ENCODE assay signal across 22 mouse cellular contexts in the genomic region with DNA sequence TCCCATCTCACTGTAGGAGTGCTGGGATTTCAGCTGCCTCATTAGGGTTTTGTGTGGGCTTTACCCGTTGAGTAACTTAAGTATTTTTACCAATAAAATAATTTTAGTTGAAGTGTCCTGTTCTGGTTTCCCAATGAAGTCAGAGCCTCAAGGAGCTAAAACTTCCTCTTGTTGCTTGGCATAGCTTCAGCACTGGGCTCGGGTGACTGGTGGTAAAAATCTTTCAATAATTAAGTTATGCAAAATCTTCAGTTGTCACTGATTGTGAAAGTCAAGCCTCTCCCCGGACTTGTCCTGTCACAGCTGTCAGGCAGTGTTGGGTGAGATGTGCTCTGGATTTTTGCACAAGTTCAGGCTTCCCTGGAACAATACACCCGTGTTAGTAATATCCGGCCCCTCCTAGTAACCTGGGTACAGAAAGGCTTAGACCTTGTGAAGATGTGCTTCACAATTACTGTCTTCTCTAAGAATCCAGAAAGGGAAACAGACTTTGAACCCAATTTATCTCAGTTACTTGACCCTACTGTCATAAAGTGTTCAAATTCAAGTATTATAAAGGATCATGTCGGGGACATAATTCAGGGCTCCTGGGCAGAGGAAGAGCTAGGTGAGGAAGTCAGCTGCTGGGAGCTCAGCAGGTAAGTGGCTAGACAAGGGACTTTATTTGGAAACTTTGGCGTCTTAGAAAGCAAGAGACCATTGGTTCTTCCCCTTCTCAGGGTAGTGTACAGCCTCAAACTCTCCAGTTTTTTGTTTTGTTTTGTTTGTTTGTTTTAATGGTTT. TPM values are rescaled to one million over a fixed set of nuclear protein-coding genes. Genes with fewer than 3 reads are reported as not detected.
DNase-seq lines count a peak whose midpoint lies in the region; ATAC-seq and TF ChIP-seq lines count a peak whose summit lies in the region.
"Had no signal": no experiment of that assay in that cellular context is flagged by ENCODE, and none has a peak within 500 bp of the region (broad histone marks: within the 10 kb centered on the region; RNA-seq: fewer than 3 reads in every experiment).

A gene (plus strand): TSS at position 581 of the 783 bp plus-strand sequence.

- no peak for TF ChIP-seq POLR2A in bone marrow macrophage, adult 2 months (IDR thresholded peaks at IDR 0.05; ENCODE audit: borderline replicate concordance, low read depth, low read length)
- no peak for TF ChIP-seq POLR2A in small intestine, adult 2 months (IDR thresholded peaks at IDR 0.05; ENCODE audit: low read depth, low read length)

- TF ChIP-seq CTCF in kidney, postnatal 0 days (IDR thresholded peaks at IDR 0.05; ENCODE audit: low read depth), result no peak
- no peak for TF ChIP-seq CTCF in bone marrow macrophage, adult 2 months (IDR thresholded peaks at IDR 0.05; ENCODE audit: low read depth, low read length)
- TF ChIP-seq CTCF in intestine, postnatal 0 days (IDR thresholded peaks at IDR 0.05; ENCODE audit: low read depth), result no peak
- no peak for TF ChIP-seq CTCF in small intestine, adult 2 months (IDR thresholded peaks at IDR 0.05; ENCODE audit: extremely low read depth, insufficient read length, insufficient replicate concordance, low read depth, low read length)

- no peak within 1 kb of the TSS for H3K4me2 ChIP-seq in kidney, postnatal 0 days (ENCODE audit: low read length)
- H3K4me2 ChIP-seq in intestine, postnatal 0 days (replicated peaks; ENCODE audit: low read depth), result no peak within 1 kb of the TSS
- H3K4me2 ChIP-seq: hindbrain, embryonic 13.5 days; liver, embryonic 15.5 days; midbrain, embryonic 11.5 days had no signal

- H3K27ac ChIP-seq in kidney, postnatal 0 days, result no peak within 1 kb of the TSS
- peak within 1 kb of the TSS; percentile 5 for H3K27ac ChIP-seq in bone marrow macrophage, adult 2 months (ENCODE audit: insufficient read depth, low read depth, low read length)
- no peak within 1 kb of the TSS for H3K27ac ChIP-seq in intestine, postnatal 0 days (ENCODE audit: low read depth, low read length)
- H3K27ac ChIP-seq in small intestine, adult 2 months (ENCODE audit: insufficient read depth, low read depth, low read length), result peak within 1 kb of the TSS; percentile 26
- H3K27ac ChIP-seq in embryonic facial prominence, embryonic 10.5 days (replicated peaks), result no peak within 1 kb of the TSS
- H3K27ac ChIP-seq: hindbrain, embryonic 13.5 days; limb, embryonic 10.5 days; liver, embryonic 15.5 days; macrophage; stomach, postnatal 0 days had no signal

- no peaks in the 10 kb centered on the region for H3K36me3 ChIP-seq in kidney, postnatal 0 days (ENCODE audit: insufficient read depth, low read length)
- H3K36me3 ChIP-seq in intestine, postnatal 0 days (ENCODE audit: control insufficient read depth, insufficient read depth), result no peaks in the 10 kb centered on the region
- no peaks in the 10 kb centered on the region for H3K36me3 ChIP-seq in small intestine, adult 2 months (ENCODE audit: control insufficient read depth, insufficient read depth, low read length)
- no peaks in the 10 kb centered on the region for H3K36me3 ChIP-seq in embryonic facial prominence, embryonic 10.5 days (replicated peaks)
- H3K36me3 ChIP-seq: hindbrain, embryonic 13.5 days; limb, embryonic 10.5 days; liver, embryonic 15.5 days had no signal

- no peaks in the 10 kb centered on the region for H3K9me3 ChIP-seq in kidney, postnatal 0 days (replicated peaks; ENCODE audit: low read length)
- H3K9me3 ChIP-seq in intestine, postnatal 0 days (ENCODE audit: control insufficient read depth), result no peaks in the 10 kb centered on the region
- H3K9me3 ChIP-seq in embryonic facial prominence, embryonic 10.5 days, result no peaks in the 10 kb centered on the region
- H3K9me3 ChIP-seq: hindbrain, embryonic 13.5 days; limb, embryonic 10.5 days; liver, embryonic 15.5 days had no signal

- H3K9ac ChIP-seq in kidney, postnatal 0 days (ENCODE audit: low read depth, low read length), result no peak within 1 kb of the TSS
- no peak within 1 kb of the TSS for H3K9ac ChIP-seq in intestine, postnatal 0 days (ENCODE audit: low read depth, low read length)
- H3K9ac ChIP-seq: hindbrain, embryonic 13.5 days; liver, embryonic 15.5 days had no signal

- H3K4me1 ChIP-seq in kidney, postnatal 0 days (replicated peaks; ENCODE audit: insufficient read depth, low read length), result peaks cover 15% of the 10 kb centered on the region
- peaks cover 44% of the 10 kb centered on the region for H3K4me1 ChIP-seq in bone marrow macrophage, adult 2 months (ENCODE audit: control insufficient read depth, insufficient read depth, low read length)
- peaks cover 11% of the 10 kb centered on the region for H3K4me1 ChIP-seq in intestine, postnatal 0 days (replicated peaks; ENCODE audit: control insufficient read depth, insufficient read depth, low read length)
- peaks cover 17% of the 10 kb centered on the region; the same call in 1 of the 2 replicates for H3K4me1 ChIP-seq in small intestine, adult 2 months (ENCODE audit: control insufficient read depth, insufficient read depth, insufficient read length, low read length)
- peaks cover 4% of the 10 kb centered on the region; the same call in 1 of the 2 replicates for H3K4me1 ChIP-seq in embryonic facial prominence, embryonic 10.5 days
- H3K4me1 ChIP-seq: hindbrain, embryonic 13.5 days had no signal

- H3K4me3 ChIP-seq in kidney, postnatal 0 days (replicated peaks; ENCODE audit: low read depth, low read length), result no peak within 1 kb of the TSS
- no peak within 1 kb of the TSS for H3K4me3 ChIP-seq in bone marrow macrophage, adult 2 months (ENCODE audit: insufficient read depth, low read length)
- H3K4me3 ChIP-seq in intestine, postnatal 0 days (ENCODE audit: low read depth, low read length), result no peak within 1 kb of the TSS
- H3K4me3 ChIP-seq in small intestine, adult 2 months (ENCODE audit: low read depth, low read length), result no peak within 1 kb of the TSS
- no peak within 1 kb of the TSS for H3K4me3 ChIP-seq in embryonic facial prominence, embryonic 10.5 days
- H3K4me3 ChIP-seq: hindbrain, embryonic 13.5 days; limb, embryonic 10.5 days; liver, embryonic 15.5 days had no signal

- WGBS in kidney, postnatal 0 days, result 76% methylated on average over 7 of the region's 7 CpGs
- WGBS in intestine, postnatal 0 days, result 47% methylated on average over 7 of the region's 7 CpGs
- WGBS in small intestine, adult 2 months, result 31% methylated on average over 7 of the region's 7 CpGs
- WGBS in embryonic facial prominence, embryonic 10.5 days, result 79% methylated on average over 7 of the region's 7 CpGs

- no peak for ATAC-seq in kidney, postnatal 0 days (replicated peaks; ENCODE audit: low FRiP score, low read depth)
- peak; percentile 56 for ATAC-seq in intestine, postnatal 0 days
- ATAC-seq: forebrain, embryonic 16.5 days had no signal

- no peak for DNase-seq in kidney, postnatal 0 days (ENCODE audit: low spot score)
- no peak for DNase-seq in kidney, postnatal 25 days
- DNase-seq in c-Kit-positive CD71-positive TER-119-positive erythroid progenitor cells, embryonic 14.5 days (ENCODE audit: low spot score), result no peak
- no peak for DNase-seq in embryonic facial prominence, embryonic 10.5 days (ENCODE audit: low spot score)
- DNase-seq: adrenal gland, adult 2 months; cerebellum, adult 9-10 months; gastrocnemius, postnatal 14 days; kidney, postnatal 4 days; liver; thymus, adult 2 months; thymus, postnatal 4 days had no signal

- H3K27me3 ChIP-seq in kidney, postnatal 0 days (ENCODE audit: insufficient read depth, low read length), result no peaks in the 10 kb centered on the region
- H3K27me3 ChIP-seq in intestine, postnatal 0 days (replicated peaks; ENCODE audit: control insufficient read depth, insufficient read depth, low read length), result no peaks in the 10 kb centered on the region
- no peaks in the 10 kb centered on the region for H3K27me3 ChIP-seq in small intestine, adult 2 months (ENCODE audit: control insufficient read depth, insufficient read depth, low read length)
- no peaks in the 10 kb centered on the region for H3K27me3 ChIP-seq in embryonic facial prominence, embryonic 10.5 days (replicated peaks; ENCODE audit: low read depth, poor library complexity, severe bottlenecking)
- H3K27me3 ChIP-seq: hindbrain, embryonic 13.5 days; liver, embryonic 15.5 days had no signal

RNA-seq across cellular contexts. Expression of the gene that starts here (rescaled TPM):
- 22.6 and 25.5 TPM in 2 replicates for polyA plus RNA-seq in kidney, postnatal 0 days (2015; fragmentation: Nextera tagmentation; extraction: Ambion mirVana)
- polyA plus RNA-seq in bone marrow macrophage, adult 2 months (2012; ENCODE audit: insufficient read depth, insufficient read length, missing spikeins), result not detected in 2 replicates
- 55.0 and 64.1 TPM in 2 replicates for polyA plus RNA-seq in intestine, postnatal 0 days (2015; fragmentation: Nextera tagmentation; extraction: Ambion mirVana)
- polyA plus RNA-seq in small intestine, adult 2 months (2012; rRNA removed), result 0.29 and 8.4 TPM in 2 replicates
- not detected in 2 replicates for polyA plus RNA-seq in embryonic facial prominence, embryonic 10.5 days (2016; fragmentation: Nextera tagmentation; extraction: Ambion mirVana)
- polyA plus RNA-seq: adrenal gland, adult 2 months; forebrain, embryonic 16.5 days; heart, embryonic 14.5 days; hindbrain, embryonic 13.5 days; liver, embryonic 15.5 days; macrophage; midbrain, embryonic 11.5 days had no signal

Comparison
In these comparisons a context has a peak if more than half of its experiments do, and no peak if none do; other contexts are left out.
1. H3K27ac ChIP-seq: peak in bone marrow macrophage, adult 2 months (single experiment) and small intestine, adult 2 months (single experiment); none in kidney, postnatal 0 days (single experiment), intestine, postnatal 0 days (single experiment) and embryonic facial prominence, embryonic 10.5 days (single experiment).